Mouse (Mus musculus): Measurements from ENCODE around the gene Cutal.

Cutal gene

DNA sequence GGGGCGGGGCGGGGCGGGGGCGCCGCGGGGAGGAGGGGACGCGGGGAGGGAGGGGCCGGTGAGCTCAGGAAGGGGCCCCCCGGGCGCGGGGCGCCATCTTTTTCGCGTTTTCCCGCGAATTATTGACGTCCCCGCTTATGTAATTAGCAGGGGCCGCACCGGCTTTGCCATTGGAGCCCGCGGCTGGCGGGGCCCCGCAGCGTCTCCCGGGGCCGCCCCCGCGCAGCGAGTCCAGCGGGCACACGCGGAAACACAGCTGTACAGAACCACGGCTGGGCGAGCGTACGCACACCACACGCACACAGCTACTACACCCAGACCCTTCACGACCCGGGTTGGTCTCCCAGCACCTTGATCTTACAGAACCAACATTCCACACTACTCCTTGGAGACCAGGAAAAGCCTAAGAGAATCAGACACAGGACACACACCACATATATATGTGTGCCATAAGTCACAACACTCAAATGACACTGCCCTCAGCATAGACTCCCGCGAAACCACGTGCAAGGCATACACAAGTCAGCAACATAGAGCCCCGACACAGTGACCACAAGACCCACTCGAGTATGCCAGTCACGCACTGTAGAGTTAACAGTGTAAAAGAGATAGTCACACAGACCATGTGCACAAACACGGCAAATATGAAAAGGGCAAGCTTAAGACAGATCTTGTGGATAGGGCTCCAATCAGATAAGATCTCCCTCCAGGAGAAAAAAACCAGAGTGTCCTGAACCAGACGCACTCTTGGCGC lies 40.0 kb downstream of the Cutal start:
- no peak for DNase-seq (ENCODE audit: extremely low spot score, low read depth, low spot score)

- DNase-seq (ENCODE audit: extremely low spot score, low read depth, low spot score), result no peak
Observed at GRCm38 (mm10) chr2:34914823-34915082, 40.6 kb downstream of the Cutal start.

- no peak for DNase-seq (ENCODE audit: extremely low spot score, low read depth, low spot score)
Observed at GRCm38 (mm10) chr2:34915103-34915502, 40.9 kb downstream of the Cutal start.

DNA sequence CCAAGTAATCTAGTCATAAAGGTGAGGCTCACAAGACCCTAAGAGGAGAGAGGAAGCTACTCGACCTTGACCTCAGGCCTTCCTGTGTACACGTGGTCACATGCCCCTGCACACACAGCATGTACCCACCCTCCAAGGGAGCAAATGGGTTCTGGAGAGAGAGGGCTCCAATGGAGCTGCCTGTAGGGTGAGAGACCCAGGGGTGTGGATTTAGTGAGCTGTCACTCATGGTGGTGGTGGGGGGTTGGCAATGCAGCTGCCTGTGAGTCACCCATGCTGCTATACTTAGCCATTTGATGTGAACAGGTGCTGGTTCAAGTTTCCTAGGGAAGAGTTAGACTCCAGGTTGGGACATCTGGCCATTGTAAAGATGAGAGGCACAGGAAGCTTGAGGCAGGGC lies 45.9 kb downstream of the Cutal start:
- DNase-seq (ENCODE audit: extremely low spot score, low read depth, low spot score), result no peak

- no peak for DNase-seq (ENCODE audit: extremely low spot score, low read depth, low spot score)
Observed at GRCm38 (mm10) chr2:34922729-34923128, 48.5 kb downstream of the Cutal start.

DNA sequence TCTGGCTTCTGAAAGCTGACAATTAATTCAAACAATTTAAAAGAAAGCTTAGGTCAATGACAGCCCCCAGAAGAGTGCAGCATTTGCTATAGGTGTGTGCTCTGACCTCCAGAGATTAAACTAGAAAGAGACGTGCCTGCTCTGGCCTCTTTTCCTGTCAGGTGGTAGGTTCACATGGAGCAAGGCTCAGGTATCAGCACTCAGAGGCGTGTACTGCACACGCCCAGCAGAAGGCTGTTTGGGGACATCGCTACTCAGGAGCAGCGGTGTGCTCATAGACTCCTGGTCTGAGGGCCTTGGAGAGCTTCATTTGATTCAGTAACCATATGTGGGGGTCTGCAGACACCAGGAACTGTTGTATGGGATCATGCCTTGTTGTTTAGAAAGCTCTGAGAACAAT lies 53.1 kb downstream of the Cutal start:
- DNase-seq (ENCODE audit: extremely low spot score, low read depth, low spot score), result no peak

- no peak for DNase-seq (ENCODE audit: extremely low spot score, low read depth, low spot score)
Observed at GRCm38 (mm10) chr2:34937460-34937859, 63.3 kb downstream of the Cutal start.

- DNase-seq (ENCODE audit: extremely low spot score, low read depth, low spot score), result no peak
Observed at GRCm38 (mm10) chr2:34938269-34939208, 64.3 kb downstream of the Cutal start.

GRCm38 (mm10) chr2:34940246-34940645 lies 66.0 kb downstream of the Cutal start:
- DNase-seq (ENCODE audit: extremely low spot score, low read depth, low spot score), result no peak

- no peak for DNase-seq (ENCODE audit: extremely low spot score, low read depth, low spot score)
Observed at GRCm38 (mm10) chr2:34941061-34941675, 67.0 kb downstream of the Cutal start.
